Mouse (Mus musculus) G1E (cell line): ENCODE results near the gene Slc9a3r2.

Source experiments
- CTCF ChIP-seq: IDR thresholded peaks from 2 replicates; pipeline ENCODE4 v1.5.1; 2012; ENCODE audit warnings: low read depth, low read length, inconsistent platforms, mixed read lengths
- GATA1 ChIP-seq: IDR thresholded peaks from 2 replicates; pipeline ENCODE4 v1.6.1; 2012; ENCODE audit warnings: borderline replicate concordance, low read length, inconsistent platforms, mixed read lengths
- TAL1 ChIP-seq: conservative IDR thresholded peaks from 2 replicates; pipeline ENCODE4 v1.6.1; 2012; ENCODE audit warnings: low read depth, low read length, inconsistent platforms, mixed read lengths

- TF ChIP-seq CTCF (no peak), GATA1 (no peak), TAL1 (no peak)
These were observed 52.1 kb downstream of the Slc9a3r2 start for GRCm38 (mm10) chr17:24597989-24598388.
